Comparison of ENCODE assay signal across 8 mouse cellular contexts in genomic region chr7:101309985-101310326, GRCm38 (mm10). TPM values are rescaled to one million over a fixed set of nuclear protein-coding genes. Genes with fewer than 3 reads are reported as not detected.
DNase-seq lines count a peak whose midpoint lies in the region; ATAC-seq and TF ChIP-seq lines count a peak whose summit lies in the region.

No protein-coding gene starts in this region.

- H3K9me3 ChIP-seq in embryonic facial prominence, embryonic 15.5 days (replicated peaks): no peaks in the 10 kb centered on the region
- no peaks in the 10 kb centered on the region for H3K9me3 ChIP-seq in intestine, embryonic 16.5 days (ENCODE audit: control insufficient read depth, low read length)
- no peaks in the 10 kb centered on the region for H3K9me3 ChIP-seq in neural tube, embryonic 13.5 days

- no peaks in the 10 kb centered on the region for H3K36me3 ChIP-seq in embryonic facial prominence, embryonic 15.5 days
- no peaks in the 10 kb centered on the region for H3K36me3 ChIP-seq in intestine, embryonic 16.5 days (ENCODE audit: control insufficient read depth, insufficient read depth, low read length)
- H3K36me3 ChIP-seq in neural tube, embryonic 13.5 days: no peaks in the 10 kb centered on the region

- ATAC-seq in embryonic facial prominence, embryonic 15.5 days (ENCODE audit: insufficient number of reproducible peaks, low FRiP score, low TSS enrichment, low read depth): peak; percentile 4; the same call in 1 of the 2 replicates
- ATAC-seq in intestine, embryonic 16.5 days: no peak
- ATAC-seq in neural tube, embryonic 13.5 days (ENCODE audit: low read depth): no peak
- ATAC-seq in megakaryocyte progenitor cell, adult 5-6 weeks (replicated peaks; ENCODE audit: poor library complexity): no peak

- H3K27ac ChIP-seq in embryonic facial prominence, embryonic 15.5 days (replicated peaks): peak overlapping the region; percentile 98
- H3K27ac ChIP-seq in intestine, embryonic 16.5 days (ENCODE audit: low read length): peak overlapping the region; percentile 98; the same call in 1 of the 2 replicates
- H3K27ac ChIP-seq in neural tube, embryonic 13.5 days (replicated peaks): peak overlapping the region; percentile 92

- peak overlapping the region; percentile 93 for H3K4me3 ChIP-seq in lung, adult 2 months (replicated peaks; ENCODE audit: extremely low read depth, low read depth, low read length)
- H3K4me3 ChIP-seq in embryonic facial prominence, embryonic 15.5 days (replicated peaks): peak overlapping the region; percentile 78
- peak overlapping the region; percentile 69 for H3K4me3 ChIP-seq in intestine, embryonic 16.5 days (ENCODE audit: low read length)
- peak overlapping the region; percentile 64 for H3K4me3 ChIP-seq in neural tube, embryonic 13.5 days

- no peaks in the 10 kb centered on the region for H3K27me3 ChIP-seq in embryonic facial prominence, embryonic 15.5 days
- H3K27me3 ChIP-seq in intestine, embryonic 16.5 days (replicated peaks; ENCODE audit: control insufficient read depth, insufficient read depth, low read length): no peaks in the 10 kb centered on the region
- H3K27me3 ChIP-seq in neural tube, embryonic 13.5 days: no peaks in the 10 kb centered on the region

- H3K9ac ChIP-seq in embryonic facial prominence, embryonic 15.5 days: 0 out of 2 replicates have a peak overlapping the region, but pooled peaks have one; percentile 60
- peak overlapping the region; percentile 84; the same call in 1 of the 2 replicates for H3K9ac ChIP-seq in intestine, embryonic 16.5 days (ENCODE audit: low read depth, low read length)
- H3K9ac ChIP-seq in neural tube, embryonic 13.5 days: peak overlapping the region; percentile 76; the same call in 1 of the 2 replicates

- no peak for TF ChIP-seq POLR2A in lung, adult 2 months (IDR thresholded peaks at IDR 0.05; ENCODE audit: borderline replicate concordance, extremely low read depth, low read depth, low read length)

- WGBS in lung, adult 2 months: 25% methylated on average over 5 of the region's 5 CpGs
- 27% methylated on average over 5 of the region's 5 CpGs for WGBS in embryonic facial prominence, embryonic 15.5 days
- WGBS in intestine, embryonic 16.5 days: 41% methylated on average over 5 of the region's 5 CpGs
- WGBS in neural tube, embryonic 13.5 days: 33% methylated on average over 5 of the region's 5 CpGs

- DNase-seq in lung, adult 2 months: no peak
- DNase-seq in lung, postnatal 4 days: no peak
- no peak for DNase-seq in left cerebral cortex, adult 11 months (ENCODE audit: low spot score)
- no peak for DNase-seq in urinary bladder, adult 18-20 months (ENCODE audit: low spot score in 2 of 2)

- H3K4me2 ChIP-seq in embryonic facial prominence, embryonic 15.5 days (replicated peaks): peak overlapping the region; percentile 52
- peak overlapping the region; percentile 47 for H3K4me2 ChIP-seq in intestine, embryonic 16.5 days (ENCODE audit: low read depth, low read length)
- H3K4me2 ChIP-seq in neural tube, embryonic 13.5 days: peak overlapping the region; percentile 59

- TF ChIP-seq CTCF in lung, adult 2 months (IDR thresholded peaks at IDR 0.05; ENCODE audit: insufficient read depth, low read length): no peak

- H3K4me1 ChIP-seq in lung, adult 2 months (ENCODE audit: control insufficient read depth, insufficient read depth, low read length): peaks cover 3% of the 10 kb centered on the region
- 0 out of 2 replicates have a peak, but pooled peaks cover 8% of the 10 kb centered on the region for H3K4me1 ChIP-seq in embryonic facial prominence, embryonic 15.5 days
- no peaks in the 10 kb centered on the region for H3K4me1 ChIP-seq in intestine, embryonic 16.5 days (ENCODE audit: control insufficient read depth, insufficient read depth, low read length)
- peaks cover 9% of the 10 kb centered on the region for H3K4me1 ChIP-seq in neural tube, embryonic 13.5 days (replicated peaks)

RNA-seq across cellular contexts. Expression of gene Stard10, which starts 6.9 kb away (rescaled TPM):
- polyA plus RNA-seq in lung, adult 2 months (2012; rRNA removed): 104 and 107 TPM in 2 replicates
- 33.9 and 34.2 TPM in 2 replicates for polyA plus RNA-seq in embryonic facial prominence, embryonic 15.5 days (2015; fragmentation: Nextera tagmentation; extraction: Ambion mirVana)
- 101 and 106 TPM in 2 replicates for polyA plus RNA-seq in intestine, embryonic 16.5 days (2015; fragmentation: Nextera tagmentation; extraction: Ambion mirVana)
- 9.2 and 9.6 TPM in 2 replicates for polyA plus RNA-seq in neural tube, embryonic 13.5 days (2015; fragmentation: Nextera tagmentation; extraction: Ambion mirVana)
- total RNA-seq in megakaryocyte progenitor cell, adult 5-6 weeks (2015): 50.4 and 59.3 TPM in 2 replicates
- 23.1 and 31.2 TPM in 2 replicates for total RNA-seq in megakaryocyte progenitor cell, adult 5-6 weeks (2017)

RNA-seq across cellular contexts. Expression of gene Atg16l2, which starts 7.9 kb away (rescaled TPM):
- 23.3 and 28.5 TPM in 2 replicates for polyA plus RNA-seq in lung, adult 2 months (2012; rRNA removed)
- 20.4 and 21.5 TPM in 2 replicates for polyA plus RNA-seq in embryonic facial prominence, embryonic 15.5 days (2015; fragmentation: Nextera tagmentation; extraction: Ambion mirVana)
- 13.4 and 17.3 TPM in 2 replicates for polyA plus RNA-seq in intestine, embryonic 16.5 days (2015; fragmentation: Nextera tagmentation; extraction: Ambion mirVana)
- 16.5 and 17.7 TPM in 2 replicates for polyA plus RNA-seq in neural tube, embryonic 13.5 days (2015; fragmentation: Nextera tagmentation; extraction: Ambion mirVana)
- total RNA-seq in megakaryocyte progenitor cell, adult 5-6 weeks (2015): 9.8 and 14.7 TPM in 2 replicates
- total RNA-seq in megakaryocyte progenitor cell, adult 5-6 weeks (2017): 6.7 and 7.1 TPM in 2 replicates

RNA-seq across cellular contexts. Expression of gene Arap1, which starts 37.9 kb away (rescaled TPM):
- polyA plus RNA-seq in lung, adult 2 months (2012; rRNA removed): 157 and 188 TPM in 2 replicates
- polyA plus RNA-seq in embryonic facial prominence, embryonic 15.5 days (2015; fragmentation: Nextera tagmentation; extraction: Ambion mirVana): 82.5 and 82.8 TPM in 2 replicates
- 60.9 and 61.8 TPM in 2 replicates for polyA plus RNA-seq in intestine, embryonic 16.5 days (2015; fragmentation: Nextera tagmentation; extraction: Ambion mirVana)
- polyA plus RNA-seq in neural tube, embryonic 13.5 days (2015; fragmentation: Nextera tagmentation; extraction: Ambion mirVana): 11.2 and 11.3 TPM in 2 replicates
- 34.3 and 41.2 TPM in 2 replicates for total RNA-seq in megakaryocyte progenitor cell, adult 5-6 weeks (2015)
- total RNA-seq in megakaryocyte progenitor cell, adult 5-6 weeks (2017): 63.1 and 89.4 TPM in 2 replicates
